Mouse (Mus musculus) CH12.LX (cell line): ENCODE data around the gene Apba2. TPM values are rescaled to one million over a fixed set of nuclear protein-coding genes. Genes with fewer than 3 reads are reported as not detected.

ENCODE experiments used
- DNase-seq: peaks from one replicate; pipeline ENCODE4 v3.0.0-alpha.2; 2013; ENCODE audit errors: extremely low read depth
- H3K27ac ChIP-seq: 2 replicates; pipeline ENCODE4 v1.5.1; 2012; ENCODE audit warnings: low read depth, mild to moderate bottlenecking, control low read depth, moderate library complexity; ENCODE audit not compliant: insufficient read depth
- H3K27me3 ChIP-seq: replicated peaks from 2 replicates; pipeline ENCODE3; 2012; ENCODE audit warnings: inconsistent platforms
- H3K36me3 ChIP-seq, 2 experiments: replicated peaks in 1 of 2; 2 replicates each; pipeline versions ENCODE3 to v1.6.1; 2012; ENCODE audit warnings: inconsistent platforms in 1 of 2, low read length in 1 of 2, mild to moderate bottlenecking in 1 of 2, mixed read lengths in 1 of 2, moderate library complexity in 1 of 2; ENCODE audit not compliant: control insufficient read depth in 1 of 2, insufficient read depth in 1 of 2
- H3K4me1 ChIP-seq, 2 experiments: 2 replicates each; pipeline ENCODE4 v1.6.1; 2012; ENCODE audit warnings: inconsistent platforms in 1 of 2, moderate library complexity in 1 of 2; ENCODE audit not compliant: insufficient read depth in 2 of 2, control insufficient read depth in 1 of 2
- H3K4me2 ChIP-seq: 2 replicates; pipeline ENCODE4 v1.6.1; 2012; ENCODE audit warnings: low read depth, mild to moderate bottlenecking, control low read depth; ENCODE audit not compliant: poor library complexity, insufficient read depth, severe bottlenecking
- H3K4me3 ChIP-seq, 3 experiments: fragments of 150-350 bp in 1 of 3; sonication (generic) in 1 of 3; replicated peaks in 1 of 3; 2 replicates each; pipeline versions ENCODE3 to v1.5.1; 2011 to 2012; ENCODE audit warnings: low read depth in 2 of 3, low read length in 2 of 3, mild to moderate bottlenecking in 2 of 3, moderate library complexity in 2 of 3, control low read depth in 1 of 3, improper control_type of control experiment in 1 of 3, inconsistent platforms in 1 of 3, mixed read lengths in 1 of 3; ENCODE audit not compliant: poor library complexity in 1 of 3
- H3K79me2 ChIP-seq: replicated peaks from 2 replicates; pipeline ENCODE4 v1.6.1; 2012; ENCODE audit warnings: mild to moderate bottlenecking, moderate library complexity; ENCODE audit not compliant: control insufficient read depth, poor library complexity, insufficient read depth, severe bottlenecking; ENCODE audit errors: extremely low read depth
- H3K9ac ChIP-seq: 2 replicates; pipeline ENCODE4 v1.6.1; 2012; ENCODE audit warnings: low read depth, mild to moderate bottlenecking, control low read depth, moderate library complexity; ENCODE audit not compliant: insufficient read depth
- H3K9me3 ChIP-seq: replicated peaks from 2 replicates; pipeline ENCODE3; 2012; ENCODE audit warnings: low read length, inconsistent platforms, mixed read lengths
- BHLHE40 ChIP-seq: IDR thresholded peaks from 2 replicates; pipeline ENCODE4 v1.6.1; 2011; ENCODE audit warnings: mild to moderate bottlenecking, low read depth, low read length, improper control_type of control experiment
- CHD2 ChIP-seq: IDR thresholded peaks from 2 replicates; pipeline ENCODE4 v1.6.1; 2011; ENCODE audit warnings: low read length, improper control_type of control experiment
- CTCF ChIP-seq, 2 experiments: IDR thresholded peaks in 1 of 2; conservative IDR thresholded peaks in 1 of 2; 2 replicates each; pipeline ENCODE4 v1.5.1; 2011 to 2012; ENCODE audit warnings: low read depth in 2 of 2, low read length in 2 of 2, improper control_type of control experiment in 1 of 2, inconsistent platforms in 1 of 2, mild to moderate bottlenecking in 1 of 2, moderate library complexity in 1 of 2
- E2F4 ChIP-seq: IDR thresholded peaks from 2 replicates; pipeline ENCODE4 v1.6.1; 2011; ENCODE audit warnings: low read depth, low read length, improper control_type of control experiment; ENCODE audit not compliant: insufficient replicate concordance
- EP300 ChIP-seq: IDR thresholded peaks from 2 replicates; pipeline ENCODE4 v1.6.1; 2011; ENCODE audit warnings: low read length, improper control_type of control experiment
- IRF4 ChIP-seq: IDR thresholded peaks from 2 replicates; pipeline ENCODE4 v1.6.1; 2014; ENCODE audit warnings: low read depth, mild to moderate bottlenecking, inconsistent platforms, low read length, improper control_type of control experiment
- JUN ChIP-seq: IDR thresholded peaks from 2 replicates; pipeline ENCODE4 v1.6.1; 2011; ENCODE audit warnings: low read depth, mild to moderate bottlenecking, low read length, improper control_type of control experiment, moderate library complexity; ENCODE audit not compliant: insufficient read depth
- JUND ChIP-seq: conservative IDR thresholded peaks from 2 replicates; pipeline ENCODE4 v1.6.1; 2011; ENCODE audit warnings: low read depth, low read length, improper control_type of control experiment
- KAT2A ChIP-seq: IDR thresholded peaks from 2 replicates; pipeline ENCODE4 v1.6.1; 2012; ENCODE audit warnings: low read length, improper control_type of control experiment, inconsistent platforms; ENCODE audit not compliant: insufficient replicate concordance
- MAFK ChIP-seq: IDR thresholded peaks from 2 replicates; pipeline ENCODE4 v1.6.1; 2011; ENCODE audit warnings: low read length, improper control_type of control experiment; ENCODE audit not compliant: insufficient replicate concordance
- MYC ChIP-seq: IDR thresholded peaks from 2 replicates; pipeline ENCODE4 v1.6.1; 2011; ENCODE audit warnings: low read depth, mild to moderate bottlenecking, improper control_type of control experiment, low read length
- NELFE ChIP-seq: IDR thresholded peaks from 2 replicates; pipeline ENCODE4 v1.6.1; 2011; ENCODE audit warnings: low read depth, low read length, improper control_type of control experiment
- RAD21 ChIP-seq: IDR thresholded peaks from 2 replicates; pipeline ENCODE4 v1.6.1; 2011; ENCODE audit warnings: low read depth, mild to moderate bottlenecking, low read length, improper control_type of control experiment, moderate library complexity
- UBTF ChIP-seq: IDR thresholded peaks from 2 replicates; pipeline ENCODE4 v1.6.1; 2012; ENCODE audit warnings: low read depth, mild to moderate bottlenecking, inconsistent platforms, low read length, improper control_type of control experiment, moderate library complexity
- USF1 ChIP-seq: IDR thresholded peaks from 2 replicates; pipeline ENCODE4 v1.6.1; 2014; ENCODE audit warnings: low read depth, mild to moderate bottlenecking, inconsistent platforms, low read length, improper control_type of control experiment
- ZC3H11A ChIP-seq: IDR thresholded peaks from 2 replicates; pipeline ENCODE4 v1.6.1; 2012; ENCODE audit warnings: low read depth, mild to moderate bottlenecking, inconsistent platforms, low read length, improper control_type of control experiment
- dilution Hi-C: fragments of 300-500 bp; cut with MboI; formaldehyde crosslinking; loops from 2 replicates; pipeline ENCODE4 v1.14.3; 2020; ENCODE audit warnings: low sequenced_read_pairs; ENCODE audit not compliant: extremely low pct_unique_long_range_greater_than_20kb, extremely low pct_ligation_motif_present
- in situ Hi-C: fragments of 300-500 bp; cut with MboI; formaldehyde crosslinking; loops from 3 replicates; pipeline ENCODE4 v1.14.3; 2019; ENCODE audit warnings: low sequenced_read_pairs, low pct_ligation_motif_present, low pct_unique_long_range_greater_than_20kb, mixed read lengths
- polyA plus RNA-seq: library from polyadenylated mRNA; unstranded; fragments of >175 nt; gene quantifications from 2 replicates; pipeline ENCODE4 v1.2.1, GENCODE M21; 2012; ENCODE audit warnings: low read depth; ENCODE audit not compliant: insufficient read length
- total RNA-seq, 2 experiments: library from RNA; depleted of rRNA; stranded (reverse); fragments of 300-350 nt in 1 of 2; fragments of >200 nt in 1 of 2; gene quantifications; 2 replicates each; pipeline ENCODE4 v1.2.3; 2012 to 2014

Gene Apba2
- total and polyA plus RNA-seq, 3 experiments, result 0.19 TPM; not detected in 2

DNA sequence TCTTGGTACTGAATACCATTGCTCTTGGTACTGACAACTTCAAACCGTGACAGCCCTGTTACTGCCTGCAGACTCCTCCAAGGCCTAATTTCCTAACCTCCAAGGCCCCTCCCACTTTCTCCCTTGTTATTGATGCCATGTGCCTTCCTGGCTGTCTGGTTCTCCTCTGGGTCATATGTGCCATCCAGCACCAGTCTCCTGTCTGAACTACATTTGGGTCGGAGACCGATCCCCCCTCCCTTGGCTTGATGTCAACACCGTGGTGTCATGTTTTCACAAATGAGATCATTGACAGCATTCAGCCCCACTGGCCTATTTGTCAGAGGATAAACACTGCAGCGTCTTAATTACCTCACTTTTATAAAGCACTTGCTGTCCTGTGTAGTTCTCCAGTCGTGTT lies 144.5 kb downstream of the Apba2 start:
- Histone ChIP-seq H3K27ac (no peak overlapping the region), H3K27me3 (no peaks in the 10 kb centered on the region), H3K4me3 (no peak overlapping the region), H3K9ac (no peak overlapping the region), H3K36me3 (no peaks in the 10 kb centered on the region), H3K4me2 (no peak overlapping the region), H3K4me1 (no peaks in the 10 kb centered on the region), H3K79me2 (no peaks in the 10 kb centered on the region), H3K9me3 (no peaks in the 10 kb centered on the region)
- in situ Hi-C loops (loop anchor here (25.0 kb wide), 1 partner anchor 109 kb away; no protein-coding TSS in a partner anchor), dilution Hi-C loops (no loop called here)
- no peak for TF ChIP-seq RAD21
- no peak for TF ChIP-seq BHLHE40
- TF ChIP-seq MAFK, result no peak
- no peak for TF ChIP-seq CHD2
- TF ChIP-seq IRF4, result no peak
- no peak for TF ChIP-seq JUND
- TF ChIP-seq CTCF (conservative IDR thresholded peaks at IDR 0.05 in 1 of 2, IDR thresholded peaks at IDR 0.05 in 1 of 2; ENCODE audit: low read depth in 2 of 2, low read length in 2 of 2), result no peak
- TF ChIP-seq EP300, result no peak
- TF ChIP-seq ZC3H11A, result no peak
- TF ChIP-seq JUN, result no peak
- DNase-seq, result no peak

GRCm38 (mm10) chr7:64648947-64649607 lies 147.6 kb downstream of the Apba2 start:
- no peak for DNase-seq
- in situ Hi-C loops, result loop anchor here (25.0 kb wide), 1 partner anchor 112 kb away; no protein-coding TSS in a partner anchor
- H3K79me2 ChIP-seq, result no peaks in the 10 kb centered on the region
- H3K9ac ChIP-seq, result no peak overlapping the region
- no peaks in the 10 kb centered on the region for H3K27me3 ChIP-seq
- H3K4me2 ChIP-seq, result no peak overlapping the region
- H3K27ac ChIP-seq, result no peak overlapping the region
- no peaks in the 10 kb centered on the region for H3K9me3 ChIP-seq
- no peaks in the 10 kb centered on the region for H3K4me1 ChIP-seq
- TF ChIP-seq E2F4 (no peak), USF1 (no peak)
- TF ChIP-seq, all 38 proteins: peak for 0
- Histone ChIP-seq H3K4me3 (no peak overlapping the region), H3K36me3 (no peaks in the 10 kb centered on the region)
- dilution Hi-C loops, result no loop called here

GRCm38 (mm10) chr7:64651963-64652362 lies 150.5 kb downstream of the Apba2 start:
- H3K36me3 ChIP-seq, result no peaks in the 10 kb centered on the region
- in situ Hi-C loops (no loop called here), dilution Hi-C loops (no loop called here)
- H3K27me3 ChIP-seq, result no peaks in the 10 kb centered on the region
- H3K4me2 ChIP-seq, result no peak overlapping the region
- H3K4me1 ChIP-seq, result no peaks in the 10 kb centered on the region
- TF ChIP-seq NELFE, result no peak
- no peak for TF ChIP-seq MYC
- TF ChIP-seq UBTF, result no peak
- no peak for TF ChIP-seq KAT2A
- TF ChIP-seq ZC3H11A, result no peak
- H3K9me3 ChIP-seq, result no peaks in the 10 kb centered on the region
- no peaks in the 10 kb centered on the region for H3K79me2 ChIP-seq
- no peak overlapping the region for H3K27ac ChIP-seq
- no peak overlapping the region for H3K4me3 ChIP-seq
- H3K9ac ChIP-seq, result no peak overlapping the region
- DNase-seq, result no peak
